17 mouse cellular contexts compared by ENCODE assay signal in genomic region chr14:103945753-103946152, GRCm38 (mm10).
A peak's percentile ranks its signal among the peaks of the same experiment; 100 is the strongest.
DNase-seq lines count a peak whose midpoint lies in the region; ATAC-seq and TF ChIP-seq lines count a peak whose summit lies in the region.
"Had no signal": no experiment of that assay in that cellular context is flagged by ENCODE, and none has a peak within 500 bp of the region (broad histone marks: within the 10 kb centered on the region; RNA-seq: fewer than 3 reads in every experiment).

No protein-coding gene starts in this region.

- TF ChIP-seq CTCF in lung, adult 2 months (IDR thresholded peaks at IDR 0.05; ENCODE audit: insufficient read depth, low read length), result no peak

- ATAC-seq in lung, embryonic 16.5 days (ENCODE audit: low read depth), result peak; percentile 36; the same call in 1 of the 2 replicates
- ATAC-seq in liver, embryonic 16.5 days (ENCODE audit: low read depth), result peak; percentile 58
- ATAC-seq in hindbrain, embryonic 11.5 days (ENCODE audit: low FRiP score), result no peak

- H3K9ac ChIP-seq in lung, embryonic 16.5 days (ENCODE audit: low read length), result no peak overlapping the region
- H3K9ac ChIP-seq in liver, embryonic 16.5 days (ENCODE audit: low read depth, low read length), result no peak overlapping the region
- H3K9ac ChIP-seq in hindbrain, embryonic 11.5 days (ENCODE audit: low read depth, low read length), result no peak overlapping the region
- H3K9ac ChIP-seq: heart, embryonic 13.5 days; hindbrain, embryonic 15.5 days; stomach, embryonic 15.5 days had no signal

- DNase-seq in gastrocnemius, adult 18-20 months (ENCODE audit: low spot score), result peak; percentile 3
- DNase-seq in gastrocnemius, postnatal 14 days, result no peak
- DNase-seq in lung, adult 2 months, result no peak
- DNase-seq in skeletal muscle tissue, adult 2 months (ENCODE audit: low read depth, low spot score), result peak; percentile 49
- DNase-seq in left cerebral cortex, adult 9 months (ENCODE audit: low spot score in 2 of 2), result no peak
- DNase-seq in hindbrain, embryonic 11.5 days (ENCODE audit: low spot score), result no peak
- DNase-seq: adrenal gland, postnatal 10 days; cerebellum, postnatal 10 days; kidney, adult 18-20 months; layer of hippocampus, postnatal 36 days; thymus, postnatal 25 days had no signal

- H3K9me3 ChIP-seq in lung, embryonic 16.5 days (ENCODE audit: control insufficient read depth, low read length), result no peaks in the 10 kb centered on the region
- no peaks in the 10 kb centered on the region for H3K9me3 ChIP-seq in liver, embryonic 16.5 days (replicated peaks; ENCODE audit: control insufficient read depth, low read length)
- H3K9me3 ChIP-seq in hindbrain, embryonic 11.5 days (ENCODE audit: control insufficient read depth, low read length), result no peaks in the 10 kb centered on the region
- H3K9me3 ChIP-seq: heart, embryonic 13.5 days; hindbrain, embryonic 15.5 days; stomach, embryonic 15.5 days had no signal

- intact Hi-C loops in gastrocnemius, postnatal 14 days (cut with DNase I; ENCODE audit: low total_unique reads), result no loop called here

- H3K36me3 ChIP-seq in lung, embryonic 16.5 days (ENCODE audit: control insufficient read depth, insufficient read depth, low read length), result no peaks in the 10 kb centered on the region
- no peaks in the 10 kb centered on the region for H3K36me3 ChIP-seq in liver, embryonic 16.5 days (ENCODE audit: control insufficient read depth, insufficient read depth)
- no peaks in the 10 kb centered on the region for H3K36me3 ChIP-seq in hindbrain, embryonic 11.5 days (ENCODE audit: control insufficient read depth, insufficient read depth, low read length)
- H3K36me3 ChIP-seq: heart, embryonic 13.5 days; hindbrain, embryonic 15.5 days; stomach, embryonic 15.5 days had no signal

- no peak overlapping the region for H3K4me3 ChIP-seq in lung, embryonic 16.5 days (ENCODE audit: low read length)
- no peak overlapping the region for H3K4me3 ChIP-seq in lung, adult 2 months (replicated peaks; ENCODE audit: extremely low read depth, low read depth, low read length)
- H3K4me3 ChIP-seq in liver, embryonic 16.5 days (ENCODE audit: low read depth, low read length), result no peak overlapping the region
- no peak overlapping the region for H3K4me3 ChIP-seq in hindbrain, embryonic 11.5 days (ENCODE audit: low read depth, low read length)
- H3K4me3 ChIP-seq: heart, embryonic 13.5 days; hindbrain, embryonic 15.5 days; myocyte; stomach, embryonic 15.5 days had no signal

- TF ChIP-seq POLR2A in lung, adult 2 months (IDR thresholded peaks at IDR 0.05; ENCODE audit: borderline replicate concordance, extremely low read depth, low read depth, low read length), result no peak

- H3K4me1 ChIP-seq in lung, embryonic 16.5 days (replicated peaks; ENCODE audit: control insufficient read depth, insufficient read depth, low read length), result no peaks in the 10 kb centered on the region; the same call in 1 of the 2 replicates
- H3K4me1 ChIP-seq in lung, adult 2 months (ENCODE audit: control insufficient read depth, insufficient read depth, low read length), result peaks cover 3% of the 10 kb centered on the region; the same call in 1 of the 2 replicates
- H3K4me1 ChIP-seq in liver, embryonic 16.5 days (ENCODE audit: control insufficient read depth, low read depth, low read length), result no peaks in the 10 kb centered on the region; the same call in 1 of the 2 replicates
- no peaks in the 10 kb centered on the region for H3K4me1 ChIP-seq in hindbrain, embryonic 11.5 days (replicated peaks; ENCODE audit: control insufficient read depth, insufficient read depth, low read length)
- H3K4me1 ChIP-seq: stomach, embryonic 15.5 days had no signal

- 16% methylated on average over 1 of the region's 1 CpGs for WGBS in lung, embryonic 16.5 days
- WGBS in lung, adult 2 months, result 22% methylated on average over 1 of the region's 1 CpGs
- 12% methylated on average over 1 of the region's 1 CpGs for WGBS in liver, embryonic 16.5 days (ENCODE audit: insufficient replicate concordance)
- 57% methylated on average over 1 of the region's 1 CpGs for WGBS in hindbrain, embryonic 11.5 days

- no peak overlapping the region for H3K27ac ChIP-seq in lung, embryonic 16.5 days (ENCODE audit: low read length)
- H3K27ac ChIP-seq in liver, embryonic 16.5 days (ENCODE audit: low read length), result no peak overlapping the region
- no peak overlapping the region for H3K27ac ChIP-seq in hindbrain, embryonic 11.5 days (ENCODE audit: low read depth, low read length)
- H3K27ac ChIP-seq: heart, embryonic 13.5 days; hindbrain, embryonic 15.5 days; stomach, embryonic 15.5 days had no signal

- no peaks in the 10 kb centered on the region for H3K27me3 ChIP-seq in lung, embryonic 16.5 days (ENCODE audit: control insufficient read depth, insufficient read depth, low read depth, low read length)
- H3K27me3 ChIP-seq in liver, embryonic 16.5 days (ENCODE audit: control insufficient read depth, insufficient read depth, low read depth, low read length), result no peaks in the 10 kb centered on the region
- H3K27me3 ChIP-seq in hindbrain, embryonic 11.5 days (ENCODE audit: control insufficient read depth, insufficient read depth, low read length), result no peaks in the 10 kb centered on the region
- H3K27me3 ChIP-seq: heart, embryonic 13.5 days; hindbrain, embryonic 15.5 days; stomach, embryonic 15.5 days had no signal

- H3K4me2 ChIP-seq in lung, embryonic 16.5 days (ENCODE audit: low read depth, low read length), result no peak overlapping the region
- H3K4me2 ChIP-seq in liver, embryonic 16.5 days (ENCODE audit: low read depth, low read length), result no peak overlapping the region
- H3K4me2 ChIP-seq in hindbrain, embryonic 11.5 days (replicated peaks; ENCODE audit: low read depth, low read length), result no peak overlapping the region
- H3K4me2 ChIP-seq: heart, embryonic 13.5 days; hindbrain, embryonic 15.5 days; stomach, embryonic 15.5 days had no signal

Comparison
In these comparisons a context has a peak if more than half of its experiments do, and no peak if none do; other contexts are left out.
1. DNase-seq: peak in gastrocnemius, adult 18-20 months (single experiment) and skeletal muscle tissue, adult 2 months (single experiment); none in gastrocnemius, postnatal 14 days (single experiment), lung, adult 2 months (single experiment), left cerebral cortex, adult 9 months (0 of 2) and hindbrain, embryonic 11.5 days (single experiment).